Mouse (Mus musculus) forebrain, embryonic 15.5 days (tissue): Measurements from ENCODE around the gene Prcd. TPM values are rescaled to one million over a fixed set of nuclear protein-coding genes. Genes with fewer than 3 reads are reported as not detected.

Source experiments
- ATAC-seq: fragments of 200-750 bp; cut with Nextera tagmentation; replicated peaks from 2 replicates; pipeline ENCODE4 v1.8.0; 2017; ENCODE audit warnings: mild to moderate bottlenecking, moderate TSS enrichment, moderate library complexity
- H3K27ac ChIP-seq: fragments of 300-500 bp; sonication (generic); replicated peaks from 2 replicates; pipeline ENCODE4 v1.5.1; 2015; ENCODE audit warnings: mild to moderate bottlenecking, inconsistent platforms
- H3K27me3 ChIP-seq: fragments of 300-500 bp; sonication (generic); 2 replicates; pipeline ENCODE4 v1.6.1; 2015; ENCODE audit warnings: inconsistent platforms
- H3K36me3 ChIP-seq: fragments of 300-500 bp; sonication (generic); 2 replicates; pipeline ENCODE4 v1.6.1; 2015; ENCODE audit warnings: mild to moderate bottlenecking, inconsistent platforms
- H3K4me1 ChIP-seq: fragments of 300-500 bp; sonication (generic); 2 replicates; pipeline ENCODE4 v1.6.1; 2015; ENCODE audit warnings: inconsistent platforms
- H3K4me2 ChIP-seq: fragments of 300-500 bp; sonication (generic); replicated peaks from 2 replicates; pipeline ENCODE4 v1.6.1; 2015; ENCODE audit warnings: mild to moderate bottlenecking, inconsistent platforms
- H3K4me3 ChIP-seq: fragments of 300-500 bp; sonication (generic); 2 replicates; pipeline ENCODE4 v1.5.1; 2015; ENCODE audit warnings: mild to moderate bottlenecking, inconsistent platforms
- H3K9ac ChIP-seq: fragments of 300-500 bp; sonication (generic); replicated peaks from 2 replicates; pipeline ENCODE4 v1.6.1; 2015; ENCODE audit warnings: mild to moderate bottlenecking, inconsistent platforms
- H3K9me3 ChIP-seq: fragments of 300-500 bp; sonication (generic); 2 replicates; pipeline ENCODE4 v1.6.1; 2016; ENCODE audit warnings: inconsistent platforms
- WGBS: fragments of 180-500 bp; shearing (Covaris S2); methylation state at CpG from one replicate; pipeline ENCODE4 v1.1.7; 2015; ENCODE audit warnings: mixed read lengths; 5-methylcytosine and 5-hydroxymethylcytosine counted together
- polyA plus RNA-seq: library from polyadenylated mRNA; unstranded; fragments of >200 nt; fragmentation: Nextera tagmentation; extraction: Ambion mirVana; gene quantifications from 2 replicates; pipeline ENCODE4 v1.2.1, GENCODE M21; 2015

Prcd gene
- polyA plus RNA-seq, 1 experiment from 2014 or later: 2.0 TPM

- WGBS: 90% methylated on average over 14 of the region's 14 CpGs
- ATAC-seq: no peak
- Histone ChIP-seq H3K4me3 (no peak overlapping the region), H3K27ac (no peak overlapping the region), H3K4me1 (peaks cover 18% of the 10 kb centered on the region), H3K9me3 (no peaks in the 10 kb centered on the region), H3K27me3 (no peaks in the 10 kb centered on the region), H3K36me3 (peaks cover 48% of the 10 kb centered on the region), H3K9ac (no peak overlapping the region), H3K4me2 (no peak overlapping the region)
Observed at GRCm38 (mm10) chr11:116676175-116676976, 23.0 kb downstream of the Prcd start.

DNA sequence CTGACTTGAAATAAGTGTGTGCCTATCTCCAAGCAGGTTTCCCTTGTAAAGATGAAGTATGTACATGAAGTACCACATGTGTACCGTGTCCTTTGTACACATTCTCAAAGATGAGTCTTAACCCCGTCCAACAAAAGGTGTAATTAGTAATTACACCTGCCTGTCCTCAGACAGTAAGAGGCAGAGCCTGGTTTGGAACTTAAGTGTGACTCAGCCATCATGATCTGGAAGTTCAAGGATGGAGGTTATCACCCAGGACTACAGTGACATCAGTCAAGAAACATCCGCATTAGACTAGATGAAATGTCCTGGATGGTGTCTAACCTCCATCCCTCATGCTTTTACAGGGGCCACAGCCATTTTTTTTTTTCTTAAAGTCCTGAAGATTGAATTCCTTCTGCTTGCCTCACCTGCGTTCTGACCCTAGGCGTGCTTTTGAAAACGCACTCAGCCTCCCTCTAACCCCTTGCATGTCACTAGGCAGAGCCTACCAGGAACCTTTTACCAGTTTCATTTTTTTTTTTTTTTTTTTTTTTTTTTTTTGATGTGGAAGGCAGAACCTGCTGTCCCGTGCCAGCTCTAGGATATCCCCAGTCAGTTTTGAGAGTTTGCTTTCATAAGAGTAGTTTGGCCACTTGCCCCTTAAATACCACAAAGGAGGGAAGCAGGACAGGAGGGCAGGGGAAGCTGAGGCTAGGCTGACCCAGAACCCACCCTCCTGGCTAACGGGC is 24.5 kb downstream of the Prcd start:
- Histone ChIP-seq H3K4me1 (peaks cover 9% of the 10 kb centered on the region), H3K9ac (no peak overlapping the region), H3K36me3 (peaks cover 48% of the 10 kb centered on the region), H3K27me3 (no peaks in the 10 kb centered on the region), H3K9me3 (no peaks in the 10 kb centered on the region), H3K4me2 (no peak overlapping the region), H3K27ac (no peak overlapping the region), H3K4me3 (no peak overlapping the region)
- ATAC-seq: no peak
- WGBS: 88% methylated on average over 8 of the region's 8 CpGs

DNA sequence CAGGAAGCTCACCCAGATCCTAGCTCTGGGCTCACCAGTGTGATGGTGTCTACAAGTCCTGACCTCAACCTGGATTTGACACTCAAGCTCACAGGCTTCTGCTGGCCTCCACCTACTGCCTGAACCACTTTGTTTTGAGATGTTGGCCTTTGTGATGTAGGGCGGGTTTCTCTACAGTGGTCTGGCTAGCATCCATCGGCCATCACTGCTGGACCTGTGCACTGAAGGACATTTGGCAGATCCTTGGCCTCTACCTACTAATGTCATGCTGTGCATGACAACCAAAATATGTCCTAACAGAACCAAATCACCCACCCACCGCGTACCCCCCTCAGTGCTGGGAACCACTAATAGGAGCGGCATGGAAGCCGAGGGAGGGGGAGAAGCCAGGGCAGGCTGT is 25.8 kb downstream of the Prcd start:
- Histone ChIP-seq H3K4me1 (no peaks in the 10 kb centered on the region), H3K9me3 (no peaks in the 10 kb centered on the region), H3K4me3 (no peak overlapping the region), H3K4me2 (no peak overlapping the region), H3K27ac (no peak overlapping the region), H3K27me3 (no peaks in the 10 kb centered on the region), H3K9ac (no peak overlapping the region), H3K36me3 (peaks cover 39% of the 10 kb centered on the region)
- 95% methylated on average over 6 of the region's 6 CpGs for WGBS
- no peak for ATAC-seq

DNA sequence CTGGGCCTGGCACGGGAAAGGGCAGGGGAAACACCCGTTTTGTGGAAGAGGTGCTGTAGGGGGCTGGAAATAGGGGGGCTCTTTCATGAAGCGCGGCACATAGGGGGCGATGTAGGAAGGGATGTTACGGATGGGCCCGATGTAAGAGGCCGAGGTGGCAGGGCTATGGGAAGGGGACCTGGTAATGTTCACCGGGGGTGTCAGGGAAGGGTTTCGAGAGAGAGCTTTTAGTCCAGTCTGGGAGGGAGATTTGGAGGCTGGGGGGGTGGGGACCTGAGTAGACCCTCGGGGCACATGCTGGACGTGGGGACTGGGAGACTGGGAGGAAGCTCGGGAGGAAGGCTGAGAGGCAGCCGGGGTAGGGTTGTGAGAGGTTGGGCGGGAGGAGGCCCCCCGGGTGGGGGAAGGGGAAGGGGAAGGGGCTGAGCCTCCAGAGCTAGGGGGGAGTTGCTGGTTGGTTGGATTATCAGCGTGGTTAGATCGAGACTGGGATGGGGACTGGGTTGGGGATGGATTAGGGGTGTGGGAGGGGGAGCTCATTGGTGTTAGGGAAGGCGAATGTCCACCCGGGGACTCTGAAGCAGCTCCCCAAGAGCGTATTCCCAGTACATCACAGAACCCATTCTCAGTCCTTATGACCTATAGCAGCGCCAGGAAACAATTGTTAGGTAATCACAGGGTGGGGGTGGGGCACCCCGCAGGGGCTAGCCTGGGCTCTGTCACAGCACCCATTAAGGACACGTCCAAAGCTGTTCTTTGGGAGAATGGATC is 27.2 kb downstream of the Prcd start:
- no peaks in the 10 kb centered on the region for H3K4me1 ChIP-seq
- H3K27ac ChIP-seq: no peak overlapping the region
- H3K9me3 ChIP-seq: no peaks in the 10 kb centered on the region
- ATAC-seq: no peak
- no peaks in the 10 kb centered on the region for H3K27me3 ChIP-seq
- WGBS: 75% methylated on average over 24 of the region's 24 CpGs
- H3K9ac ChIP-seq: no peak overlapping the region
- H3K4me3 ChIP-seq: no peak overlapping the region
- no peak overlapping the region for H3K4me2 ChIP-seq
- peaks cover 25% of the 10 kb centered on the region for H3K36me3 ChIP-seq

- Histone ChIP-seq H3K9me3 (no peaks in the 10 kb centered on the region), H3K36me3 (peaks cover 19% of the 10 kb centered on the region), H3K4me1 (no peaks in the 10 kb centered on the region), H3K27me3 (no peaks in the 10 kb centered on the region), H3K4me2 (no peak overlapping the region), H3K4me3 (no peak overlapping the region), H3K27ac (no peak overlapping the region), H3K9ac (no peak overlapping the region)
- ATAC-seq: no peak
- WGBS: 82% methylated on average over 4 of the region's 4 CpGs
Observed at GRCm38 (mm10) chr11:116681147-116681546, 27.8 kb downstream of the Prcd start.

DNA sequence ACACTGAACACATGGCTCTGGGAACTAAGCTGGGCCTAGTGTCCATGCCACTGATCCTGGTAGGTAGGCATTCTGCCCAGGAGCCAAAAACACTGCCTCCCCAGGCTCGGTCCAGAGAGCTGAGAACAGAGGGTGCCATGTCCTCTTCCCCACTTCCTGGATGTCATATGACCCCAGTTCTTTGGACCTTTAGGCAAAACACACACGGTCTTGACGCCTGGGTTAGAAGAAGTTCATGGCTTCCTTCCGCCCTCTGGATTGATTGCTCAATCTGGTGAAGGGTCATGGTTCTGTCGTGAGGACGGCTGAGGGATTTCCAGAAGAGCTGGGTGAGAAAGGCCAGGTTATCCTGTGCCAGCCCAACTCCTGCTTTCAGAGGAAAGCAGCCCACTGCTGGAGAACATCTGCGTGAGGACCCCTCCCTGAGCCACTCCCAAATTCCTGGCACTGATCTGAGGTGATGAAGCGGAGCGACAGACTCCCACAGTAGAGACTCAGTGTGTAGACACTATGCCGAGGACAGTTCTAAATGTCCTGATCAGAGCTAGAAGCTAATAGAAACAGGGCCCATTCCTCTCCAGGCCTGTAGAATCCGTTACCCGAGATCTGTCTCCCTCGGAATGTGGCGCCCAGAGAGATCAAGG is 29.3 kb downstream of the Prcd start:
- H3K27ac ChIP-seq: no peak overlapping the region
- no peaks in the 10 kb centered on the region for H3K9me3 ChIP-seq
- WGBS: 89% methylated on average over 14 of the region's 14 CpGs
- H3K9ac ChIP-seq: no peak overlapping the region
- no peaks in the 10 kb centered on the region for H3K27me3 ChIP-seq
- no peaks in the 10 kb centered on the region for H3K4me1 ChIP-seq
- ATAC-seq: no peak
- H3K4me2 ChIP-seq: no peak overlapping the region
- peaks cover 6% of the 10 kb centered on the region; the same call in 1 of the 2 replicates for H3K36me3 ChIP-seq
- H3K4me3 ChIP-seq: no peak overlapping the region

GRCm38 (mm10) chr11:116683777-116684176 is 30.4 kb downstream of the Prcd start:
- Histone ChIP-seq H3K4me3 (no peak overlapping the region), H3K27me3 (no peaks in the 10 kb centered on the region), H3K4me2 (no peak overlapping the region), H3K36me3 (peaks cover 4% of the 10 kb centered on the region; the same call in 1 of the 2 replicates), H3K9ac (no peak overlapping the region), H3K27ac (no peak overlapping the region), H3K4me1 (no peaks in the 10 kb centered on the region), H3K9me3 (no peaks in the 10 kb centered on the region)
- no peak for ATAC-seq
- 89% methylated on average over 4 of the region's 4 CpGs for WGBS

DNA sequence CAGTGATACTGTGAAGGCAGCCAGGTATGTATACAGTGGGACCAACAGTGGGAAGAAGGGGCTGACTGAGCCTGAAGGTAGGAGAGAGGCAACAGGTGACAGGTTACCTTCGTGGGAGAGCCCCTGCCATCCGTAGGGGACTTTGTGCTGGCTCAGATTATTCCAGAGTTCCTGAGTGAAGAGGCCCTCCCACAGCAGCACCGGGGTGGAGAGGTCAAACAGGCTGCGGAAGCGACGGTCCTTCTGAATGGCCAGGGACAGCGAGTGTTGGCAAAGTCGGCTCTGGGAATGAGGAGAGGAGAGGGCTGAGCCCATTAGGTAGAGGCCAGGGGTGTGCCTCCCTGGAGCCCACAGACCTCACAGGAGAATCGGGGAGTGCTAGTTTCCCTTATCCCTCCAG is 32.4 kb downstream of the Prcd start:
- Histone ChIP-seq H3K27ac (no peak overlapping the region), H3K4me3 (no peak overlapping the region), H3K4me2 (no peak overlapping the region), H3K36me3 (no peaks in the 10 kb centered on the region), H3K9me3 (no peaks in the 10 kb centered on the region), H3K27me3 (no peaks in the 10 kb centered on the region), H3K4me1 (no peaks in the 10 kb centered on the region), H3K9ac (no peak overlapping the region)
- ATAC-seq: no peak
- WGBS: 81% methylated on average over 9 of the region's 9 CpGs

- Histone ChIP-seq H3K4me2 (no peak overlapping the region), H3K36me3 (no peaks in the 10 kb centered on the region), H3K9ac (no peak overlapping the region), H3K4me1 (no peaks in the 10 kb centered on the region), H3K27me3 (0 out of 2 replicates have a peak, but pooled peaks cover 5% of the 10 kb centered on the region), H3K9me3 (no peaks in the 10 kb centered on the region), H3K4me3 (no peak overlapping the region), H3K27ac (no peak overlapping the region)
- ATAC-seq: no peak
- 74% methylated on average over 8 of the region's 8 CpGs for WGBS
Observed at GRCm38 (mm10) chr11:116687897-116688296, 34.6 kb downstream of the Prcd start.

- no peak for ATAC-seq
- WGBS: 94% methylated on average over 10 of the region's 10 CpGs
- H3K27me3 ChIP-seq: peaks cover 17% of the 10 kb centered on the region
- H3K4me2 ChIP-seq: no peak overlapping the region
- no peak overlapping the region for H3K27ac ChIP-seq
- H3K9ac ChIP-seq: no peak overlapping the region
- H3K9me3 ChIP-seq: no peaks in the 10 kb centered on the region
- H3K4me3 ChIP-seq: no peak overlapping the region
- H3K4me1 ChIP-seq: peaks cover 10% of the 10 kb centered on the region
- no peaks in the 10 kb centered on the region for H3K36me3 ChIP-seq
Observed at GRCm38 (mm10) chr11:116689622-116690021, 36.3 kb downstream of the Prcd start.

- Histone ChIP-seq H3K27ac (no peak overlapping the region), H3K36me3 (no peaks in the 10 kb centered on the region), H3K27me3 (peaks cover 24% of the 10 kb centered on the region), H3K9ac (no peak overlapping the region), H3K4me1 (peaks cover 15% of the 10 kb centered on the region), H3K4me3 (no peak overlapping the region), H3K4me2 (no peak overlapping the region), H3K9me3 (no peaks in the 10 kb centered on the region)
- 48% methylated on average over 18 of the region's 18 CpGs for WGBS
- ATAC-seq: no peak
Observed at GRCm38 (mm10) chr11:116690701-116691575, 37.6 kb downstream of the Prcd start.
